Mouse (Mus musculus): ENCODE data around the gene Gm45808. TPM values are rescaled to one million over a fixed set of nuclear protein-coding genes. Genes with fewer than 3 reads are reported as not detected.

Gene Gm45808
- polyA plus RNA-seq, 1 experiment, result not detected

DNA sequence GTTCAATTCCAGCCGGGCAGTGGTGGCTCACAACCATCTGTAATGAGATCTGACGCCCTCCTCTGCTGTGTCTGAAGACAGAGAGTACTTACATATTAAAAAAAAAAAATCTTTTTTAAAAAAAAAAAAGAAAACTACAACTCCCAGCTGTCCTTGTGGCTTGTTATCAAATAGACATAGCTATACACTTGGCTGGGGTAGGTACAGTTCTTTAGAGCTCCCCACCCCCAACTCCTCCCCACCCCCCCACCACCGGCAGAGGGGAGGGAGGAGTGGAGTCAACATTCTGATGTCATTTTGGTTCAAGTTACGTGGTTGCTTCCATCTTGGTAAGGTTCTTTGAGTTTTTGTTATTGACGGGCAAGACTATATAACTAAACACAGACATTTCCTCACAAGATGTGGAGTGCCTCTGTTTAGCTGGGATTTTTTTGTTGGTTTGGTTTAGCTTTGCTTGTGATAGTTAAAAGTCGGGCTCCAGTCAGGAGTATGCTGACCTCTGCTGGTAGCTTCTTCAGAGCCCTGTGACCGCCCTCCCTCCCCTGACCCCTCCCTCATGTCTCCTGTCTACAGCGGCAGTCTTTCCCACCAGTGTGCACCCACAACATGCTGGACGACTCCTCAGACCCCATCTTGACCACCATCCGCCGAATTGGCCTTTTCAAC, 39.2 kb downstream of the Gm45808 start:
- 57% methylated on average over 11 of the region's 11 CpGs for WGBS

DNA sequence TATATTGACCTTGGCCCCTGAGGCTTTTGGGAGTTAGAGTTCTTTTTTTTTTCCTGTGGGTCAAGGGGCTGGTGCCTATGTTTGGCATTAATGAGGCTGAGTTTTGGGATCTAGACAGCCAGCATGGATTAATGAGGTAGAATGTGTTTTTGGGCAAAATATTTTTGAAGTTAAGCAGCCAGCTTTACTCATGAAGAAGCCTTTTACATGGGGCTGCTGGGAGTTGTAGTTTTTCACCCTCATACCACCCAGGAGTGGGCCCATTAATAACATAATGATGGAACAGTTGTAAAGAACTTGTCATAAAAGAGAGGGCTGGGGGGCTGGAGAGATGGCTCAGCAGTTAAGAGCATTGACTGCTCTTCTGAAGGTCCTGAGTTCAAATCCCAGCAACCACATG, 40.0 kb downstream of the Gm45808 start:
- no peak for TF ChIP-seq POLR2A (IDR thresholded peaks at IDR 0.05; ENCODE audit: low read depth, low read length)
- TF ChIP-seq CTCF (IDR thresholded peaks at IDR 0.05; ENCODE audit: extremely low read depth, insufficient read length, insufficient replicate concordance, low read depth, low read length), result no peak
- Histone ChIP-seq H3K27me3 (ENCODE audit: control insufficient read depth, insufficient read depth, low read length) (no peaks in the 10 kb centered on the region), H3K27ac (ENCODE audit: insufficient read depth, low read depth, low read length) (no peak overlapping the region), H3K4me3 (ENCODE audit: low read depth, low read length) (no peak overlapping the region), H3K36me3 (ENCODE audit: control insufficient read depth, insufficient read depth, low read length) (peaks cover 4% of the 10 kb centered on the region), H3K4me1 (ENCODE audit: control insufficient read depth, insufficient read depth, insufficient read length, low read length) (no peaks in the 10 kb centered on the region)

More for the DNA sequence above, 39.2 kb downstream of the Gm45808 start:
- Histone ChIP-seq H3K36me3 (ENCODE audit: control insufficient read depth, insufficient read depth, low read length) (peaks cover 2% of the 10 kb centered on the region), H3K4me1 (ENCODE audit: control insufficient read depth, insufficient read depth, insufficient read length, low read length) (no peaks in the 10 kb centered on the region), H3K27me3 (ENCODE audit: control insufficient read depth, insufficient read depth, low read length) (no peaks in the 10 kb centered on the region), H3K4me3 (ENCODE audit: low read depth, low read length) (no peak overlapping the region), H3K27ac (ENCODE audit: insufficient read depth, low read depth, low read length) (no peak overlapping the region)
- TF ChIP-seq POLR2A (IDR thresholded peaks at IDR 0.05; ENCODE audit: low read depth, low read length) (no peak), CTCF (IDR thresholded peaks at IDR 0.05; ENCODE audit: extremely low read depth, insufficient read length, insufficient replicate concordance, low read depth, low read length) (peak; percentile 36; the same call in 1 of the 2 replicates)

DNA sequence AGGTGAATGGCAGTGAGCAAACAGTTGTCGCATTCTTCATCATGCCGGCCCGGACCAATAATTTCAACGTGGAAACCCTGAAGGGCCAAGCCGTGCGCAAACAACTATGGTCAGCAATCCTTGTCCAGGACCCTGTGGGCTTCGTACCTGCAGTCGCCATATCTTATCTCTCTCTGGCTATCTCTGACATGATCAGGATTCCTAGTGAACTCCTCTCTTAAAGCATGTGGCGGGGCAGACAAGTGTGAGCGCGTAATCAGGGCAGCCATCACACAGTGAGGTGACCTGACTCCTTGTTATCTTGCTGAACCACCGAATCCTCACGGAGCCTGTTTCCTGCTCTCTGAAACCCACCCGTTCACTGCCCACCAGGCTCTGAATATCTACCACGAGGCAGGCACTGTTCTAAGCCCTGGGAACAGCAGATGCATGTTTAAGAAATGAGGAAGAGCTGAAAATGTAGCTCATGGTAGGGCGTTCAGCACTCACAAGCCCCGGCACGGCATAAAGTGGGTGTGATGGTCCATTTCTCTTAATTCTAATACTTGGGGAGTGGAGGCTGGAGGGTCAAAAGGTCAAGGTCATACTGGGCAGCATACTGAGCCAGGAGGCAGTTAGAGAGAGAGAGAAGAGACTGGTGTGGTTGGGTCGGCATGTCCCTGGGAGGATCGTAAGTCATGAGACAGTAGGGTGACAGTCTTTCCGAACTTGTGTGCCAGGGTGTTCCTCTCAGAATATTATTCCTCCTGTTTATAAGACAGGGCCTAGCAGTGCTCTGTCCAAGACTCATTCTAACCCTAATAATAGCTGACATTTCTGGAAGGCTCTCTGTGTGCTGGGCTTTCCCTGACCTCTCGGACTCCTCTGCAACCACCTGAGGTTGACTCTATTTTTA, 42.8 kb downstream of the Gm45808 start:
- Histone ChIP-seq H3K27ac (ENCODE audit: insufficient read depth, low read depth, low read length) (no peak overlapping the region), H3K27me3 (ENCODE audit: control insufficient read depth, insufficient read depth, low read length) (no peaks in the 10 kb centered on the region), H3K36me3 (ENCODE audit: control insufficient read depth, insufficient read depth, low read length) (peaks cover 10% of the 10 kb centered on the region), H3K4me3 (ENCODE audit: low read depth, low read length) (no peak overlapping the region), H3K4me1 (ENCODE audit: control insufficient read depth, insufficient read depth, insufficient read length, low read length) (no peaks in the 10 kb centered on the region)
- TF ChIP-seq POLR2A (IDR thresholded peaks at IDR 0.05; ENCODE audit: low read depth, low read length), result no peak
- TF ChIP-seq CTCF (IDR thresholded peaks at IDR 0.05; ENCODE audit: extremely low read depth, insufficient read length, insufficient replicate concordance, low read depth, low read length), result no peak
- 84% methylated on average over 22 of the region's 22 CpGs for WGBS

DNA sequence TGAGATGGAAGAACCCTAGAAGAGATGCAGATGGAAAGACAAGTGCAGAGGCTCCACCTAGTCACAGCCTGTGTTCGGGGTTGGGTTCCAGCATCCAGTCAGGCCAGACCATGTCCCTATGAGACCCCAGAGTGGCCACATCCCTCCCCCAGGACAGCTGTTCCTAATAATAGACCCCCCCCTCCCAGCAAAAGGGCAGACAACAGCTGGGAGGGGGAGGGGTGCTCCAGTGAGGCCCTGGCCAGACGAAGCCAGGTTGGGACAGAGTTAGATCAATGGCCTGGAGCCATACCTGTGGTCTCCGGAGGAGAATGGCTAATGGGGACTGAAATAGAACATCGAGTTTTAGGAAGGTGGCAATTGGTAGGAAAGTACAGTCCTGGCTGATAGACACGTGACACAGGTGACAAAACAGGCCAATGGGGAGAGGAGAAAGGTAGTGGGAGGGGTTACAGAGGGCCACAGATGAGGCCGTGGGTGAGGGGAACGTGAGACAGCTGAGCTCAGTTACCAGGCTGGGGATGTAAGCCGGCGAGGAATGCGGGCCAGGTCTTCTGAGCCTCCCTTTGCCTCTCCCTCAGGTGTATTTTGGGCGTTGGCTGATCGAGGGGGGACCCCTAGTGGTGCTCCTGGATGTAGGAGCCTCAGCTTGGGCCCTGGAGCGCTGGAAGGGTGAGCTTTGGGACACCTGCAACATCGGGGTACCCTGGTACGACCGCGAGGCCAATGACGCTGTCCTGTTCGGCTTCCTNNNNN, 48.9 kb downstream of the Gm45808 start, which contains the start of gene Ruvbl2:
TSS of gene Ruvbl2 (minus strand) at position 576 of the 756 bp plus-strand sequence.
- Histone ChIP-seq H3K27ac (ENCODE audit: insufficient read depth, low read depth, low read length) (no peak within 1 kb of the TSS), H3K4me3 (ENCODE audit: low read depth, low read length) (peak within 1 kb of the TSS; percentile 11; the same call in 1 of the 2 replicates), H3K27me3 (ENCODE audit: control insufficient read depth, insufficient read depth, low read length) (no peaks in the 10 kb centered on the region), H3K4me1 (ENCODE audit: control insufficient read depth, insufficient read depth, insufficient read length, low read length) (peaks cover 15% of the 10 kb centered on the region), H3K36me3 (ENCODE audit: control insufficient read depth, insufficient read depth, low read length) (peaks cover 8% of the 10 kb centered on the region)
- no peak for TF ChIP-seq POLR2A (IDR thresholded peaks at IDR 0.05; ENCODE audit: low read depth, low read length)
- peak; percentile 36; the same call in 1 of the 2 replicates for TF ChIP-seq CTCF (IDR thresholded peaks at IDR 0.05; ENCODE audit: extremely low read depth, insufficient read length, insufficient replicate concordance, low read depth, low read length)
- WGBS, result 39% methylated on average over 19 of the region's 19 CpGs

DNA sequence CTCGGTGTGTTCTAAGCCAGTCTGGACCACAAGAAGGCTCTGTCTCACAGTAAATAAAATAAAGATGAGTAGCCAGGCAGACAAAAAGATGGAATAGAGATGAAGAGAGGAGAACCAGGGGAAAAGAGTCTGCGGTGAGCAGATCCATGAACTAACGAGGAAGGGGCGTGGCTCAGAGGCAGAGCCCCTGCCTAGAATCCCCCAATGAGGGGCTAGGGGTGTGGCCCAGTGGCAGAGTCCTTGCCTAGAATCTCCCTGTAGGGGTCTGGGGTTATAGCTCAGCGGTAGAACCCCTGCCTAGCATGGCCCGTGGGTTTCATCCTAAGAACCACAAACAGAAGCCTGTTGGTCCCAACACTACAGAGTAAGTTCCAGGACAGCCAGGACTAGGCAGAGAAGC, 49.6 kb downstream of the Gm45808 start:
- Histone ChIP-seq H3K27me3 (ENCODE audit: control insufficient read depth, insufficient read depth, low read length) (no peaks in the 10 kb centered on the region), H3K36me3 (ENCODE audit: control insufficient read depth, insufficient read depth, low read length) (peaks cover 7% of the 10 kb centered on the region; the same call in 1 of the 2 replicates), H3K4me3 (ENCODE audit: low read depth, low read length) (no peak overlapping the region), H3K4me1 (ENCODE audit: control insufficient read depth, insufficient read depth, insufficient read length, low read length) (peaks cover 15% of the 10 kb centered on the region), H3K27ac (ENCODE audit: insufficient read depth, low read depth, low read length) (no peak overlapping the region)
- TF ChIP-seq CTCF (IDR thresholded peaks at IDR 0.05; ENCODE audit: extremely low read depth, insufficient read length, insufficient replicate concordance, low read depth, low read length), result no peak
- TF ChIP-seq POLR2A (IDR thresholded peaks at IDR 0.05; ENCODE audit: low read depth, low read length), result no peak
- WGBS, result 86% methylated on average over 6 of the region's 6 CpGs

DNA sequence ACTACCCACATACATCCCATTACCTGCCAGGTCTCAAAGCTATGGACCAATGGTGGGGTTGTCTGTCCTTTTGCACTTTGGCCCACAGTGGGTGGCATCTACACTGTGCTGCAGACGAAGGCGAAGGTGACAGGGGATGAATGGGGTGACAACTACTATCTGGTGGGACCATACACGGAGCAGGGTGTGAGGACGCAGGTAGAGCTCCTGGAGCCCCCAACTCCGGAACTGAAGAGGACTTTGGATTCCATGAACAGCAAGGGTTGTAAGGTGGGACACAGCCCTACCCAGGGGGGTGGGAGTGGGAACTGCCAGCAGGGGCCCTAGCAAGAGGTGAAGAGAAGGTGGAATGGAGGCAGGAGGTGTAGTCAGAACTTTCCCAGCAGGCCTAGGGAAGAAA, 50.2 kb downstream of the Gm45808 start:
- Histone ChIP-seq H3K36me3 (ENCODE audit: control insufficient read depth, insufficient read depth, low read length) (peaks cover 5% of the 10 kb centered on the region; the same call in 1 of the 2 replicates), H3K27ac (ENCODE audit: insufficient read depth, low read depth, low read length) (no peak overlapping the region), H3K27me3 (ENCODE audit: control insufficient read depth, insufficient read depth, low read length) (no peaks in the 10 kb centered on the region), H3K4me1 (ENCODE audit: control insufficient read depth, insufficient read depth, insufficient read length, low read length) (peaks cover 15% of the 10 kb centered on the region), H3K4me3 (ENCODE audit: low read depth, low read length) (no peak overlapping the region)
- 96% methylated on average over 5 of the region's 5 CpGs for WGBS
- no peak for TF ChIP-seq CTCF (IDR thresholded peaks at IDR 0.05; ENCODE audit: extremely low read depth, insufficient read length, insufficient replicate concordance, low read depth, low read length)
- no peak for TF ChIP-seq POLR2A (IDR thresholded peaks at IDR 0.05; ENCODE audit: low read depth, low read length)
